Mouse (Mus musculus): ENCODE results near the gene Gm10260.

Gene Gm10260

DNA sequence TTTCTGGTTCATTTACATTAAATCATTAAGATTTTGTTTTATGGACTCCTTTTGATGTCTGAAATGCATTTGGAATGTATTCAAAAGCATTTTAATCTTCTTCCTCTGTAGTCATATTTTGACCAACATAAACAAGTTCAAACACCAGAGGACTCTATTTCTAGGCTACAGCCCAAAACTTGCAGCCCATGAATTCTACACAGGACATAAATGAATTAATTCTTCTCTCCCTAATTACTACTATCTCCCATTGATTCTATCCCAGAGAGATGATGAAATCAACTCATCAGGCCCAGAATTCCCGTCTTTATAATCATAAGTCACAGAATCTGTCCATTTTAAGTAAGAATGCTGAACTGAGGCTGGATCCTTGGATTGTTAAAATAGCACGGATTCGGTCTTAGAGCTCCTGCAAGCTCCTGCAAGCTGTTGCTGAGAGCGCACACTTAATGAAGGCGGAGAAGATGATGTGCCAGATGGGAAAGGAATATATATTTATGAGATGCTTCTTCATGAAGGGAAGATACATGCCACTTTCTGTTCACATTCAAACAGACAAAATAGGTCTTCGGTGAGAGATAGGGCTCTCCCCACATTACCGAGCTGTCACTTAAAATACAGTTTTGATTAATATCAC, 7.7 kb upstream of the Gm10260 start:
- no peak for DNase-seq

GRCm38 (mm10) chr13:97766600-97766999, 6.2 kb upstream of the Gm10260 start:
- no peak for DNase-seq

DNA sequence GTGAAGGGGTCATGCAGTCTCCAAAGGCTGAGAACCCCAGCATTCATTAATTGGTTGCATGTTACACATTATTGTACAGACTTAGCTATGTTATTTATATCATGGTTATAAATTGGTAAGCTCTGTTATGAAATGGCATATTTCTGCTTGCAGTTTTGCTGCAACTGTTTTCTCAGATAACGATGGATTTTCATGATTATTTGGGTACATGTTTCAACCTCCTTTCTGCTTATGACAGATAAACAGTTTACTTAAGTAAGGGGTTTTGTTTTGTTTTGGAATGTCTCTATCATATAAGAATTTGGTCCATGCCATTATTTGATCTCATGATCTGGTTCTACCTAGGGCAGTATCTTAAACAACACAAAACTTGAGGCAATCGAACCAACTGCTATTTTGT, 5.5 kb upstream of the Gm10260 start:
- no peak for DNase-seq

DNA sequence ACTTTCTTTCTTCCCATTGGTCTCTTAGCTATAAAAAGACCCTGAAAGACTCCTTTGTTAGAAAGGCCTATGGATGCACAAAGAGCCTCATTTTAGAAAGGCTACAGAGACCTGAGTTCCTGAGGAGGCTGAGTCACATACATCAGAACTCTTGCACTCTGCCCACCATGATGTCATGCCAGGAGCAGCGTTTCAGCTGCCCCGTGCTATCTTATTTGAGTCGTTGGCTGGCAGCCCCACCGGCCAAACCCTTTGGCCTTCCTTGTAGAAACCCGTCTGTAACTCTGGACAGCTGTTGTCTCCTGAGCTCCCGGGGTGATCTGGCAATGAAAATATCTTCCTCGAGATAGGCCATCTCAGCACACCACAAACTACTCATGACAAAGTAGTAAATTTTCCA, 3.6 kb upstream of the Gm10260 start:
- no peak for DNase-seq

GRCm38 (mm10) chr13:97763436-97763835, 3.0 kb upstream of the Gm10260 start:
- no peak for DNase-seq

DNA sequence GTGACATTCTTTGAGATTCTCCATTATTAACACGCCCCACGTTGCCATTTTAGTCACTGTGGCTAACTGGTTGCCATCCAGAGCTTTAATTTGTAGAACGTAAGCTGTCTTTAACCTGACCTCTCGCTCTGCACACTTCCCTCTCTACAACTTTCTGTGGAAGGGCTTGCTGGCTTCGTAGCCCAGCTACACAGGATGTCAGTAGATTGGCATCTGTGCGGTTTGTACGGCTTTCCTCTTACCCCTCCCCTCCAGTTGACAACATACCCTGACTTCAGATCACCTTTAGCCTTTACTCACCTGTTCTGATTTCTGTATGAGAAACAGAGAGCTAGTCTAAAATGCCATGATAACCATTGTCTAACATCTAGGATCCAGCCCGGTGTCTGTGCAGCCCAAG, 1.7 kb upstream of the Gm10260 start:
- no peak for DNase-seq

- DNase-seq = peak in 1 of 2 experiments; percentile 23
Observed at GRCm38 (mm10) chr13:97757033-97757432, 3.4 kb downstream of the Gm10260 start.

DNA sequence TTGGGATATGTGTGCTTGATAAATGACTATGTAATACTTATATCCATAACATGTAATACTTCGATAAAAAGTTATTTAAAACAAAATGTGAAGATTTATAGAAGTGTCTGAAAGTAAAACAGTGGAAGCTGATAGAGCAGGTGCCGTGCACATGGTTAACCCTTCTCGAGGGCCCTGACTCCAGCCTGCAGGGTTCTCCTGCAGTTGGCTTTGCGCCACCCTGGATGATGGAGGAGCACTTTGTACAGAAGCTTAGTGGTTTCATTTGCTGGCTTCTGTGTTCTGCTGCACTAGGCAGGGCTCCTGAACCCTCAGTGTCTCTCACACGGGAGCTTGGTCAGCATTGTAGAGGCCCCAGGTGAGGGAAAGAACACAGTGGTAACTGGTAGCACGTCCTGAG, 4.3 kb downstream of the Gm10260 start:
- no peak for DNase-seq

GRCm38 (mm10) chr13:97750851-97751381, 9.5 kb downstream of the Gm10260 start:
- DNase-seq = peak; percentile 62 to 76

GRCm38 (mm10) chr13:97747037-97747860, 13.2 kb downstream of the Gm10260 start:
- peak in 1 of 2 experiments; percentile 29 for DNase-seq

DNA sequence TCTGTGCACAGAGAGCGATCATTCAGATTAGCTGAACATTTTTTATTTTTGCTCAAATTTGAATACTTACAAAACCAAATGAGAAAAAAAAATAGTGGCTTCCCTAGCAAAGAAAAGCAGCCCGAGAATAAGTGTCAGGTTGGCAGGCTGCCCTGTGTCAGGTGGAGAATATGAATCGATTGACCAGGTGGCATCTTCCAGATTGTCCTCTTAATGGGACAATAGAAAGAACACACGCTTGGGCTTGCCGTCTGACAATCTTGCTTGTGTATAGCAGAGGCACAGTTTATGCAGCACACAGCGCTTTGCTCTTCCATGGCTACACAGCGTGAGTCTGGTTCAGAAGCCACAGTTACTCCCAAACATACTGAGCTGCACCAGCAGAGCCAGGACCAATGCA, 15.8 kb downstream of the Gm10260 start:
- DNase-seq = no peak

GRCm38 (mm10) chr13:97744036-97744435, 16.4 kb downstream of the Gm10260 start:
- DNase-seq = no peak

GRCm38 (mm10) chr13:97743229-97743988, 17.0 kb downstream of the Gm10260 start:
- no peak for DNase-seq

DNA sequence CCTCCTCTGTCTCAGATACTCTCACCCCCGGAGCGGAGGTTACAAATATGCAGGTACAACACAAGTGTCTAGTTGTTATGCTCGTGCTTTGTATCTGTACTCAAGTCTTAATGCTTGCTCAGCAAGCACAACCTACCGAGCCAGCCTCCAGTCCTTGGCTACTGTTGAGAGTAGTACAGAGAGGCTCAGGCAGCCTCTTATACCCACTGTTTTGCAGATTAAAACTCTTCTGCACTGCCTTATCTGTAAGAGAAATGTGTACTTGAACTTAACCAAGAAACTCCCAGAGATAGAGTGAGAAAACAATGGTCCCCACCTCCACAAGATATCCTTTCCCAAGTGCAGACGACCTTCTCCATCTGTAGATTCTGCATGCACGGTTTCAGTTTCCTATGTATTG, 24.5 kb downstream of the Gm10260 start:
- no peak for DNase-seq

- DNase-seq = no peak
Observed at GRCm38 (mm10) chr13:97734760-97735159, 25.7 kb downstream of the Gm10260 start.

DNA sequence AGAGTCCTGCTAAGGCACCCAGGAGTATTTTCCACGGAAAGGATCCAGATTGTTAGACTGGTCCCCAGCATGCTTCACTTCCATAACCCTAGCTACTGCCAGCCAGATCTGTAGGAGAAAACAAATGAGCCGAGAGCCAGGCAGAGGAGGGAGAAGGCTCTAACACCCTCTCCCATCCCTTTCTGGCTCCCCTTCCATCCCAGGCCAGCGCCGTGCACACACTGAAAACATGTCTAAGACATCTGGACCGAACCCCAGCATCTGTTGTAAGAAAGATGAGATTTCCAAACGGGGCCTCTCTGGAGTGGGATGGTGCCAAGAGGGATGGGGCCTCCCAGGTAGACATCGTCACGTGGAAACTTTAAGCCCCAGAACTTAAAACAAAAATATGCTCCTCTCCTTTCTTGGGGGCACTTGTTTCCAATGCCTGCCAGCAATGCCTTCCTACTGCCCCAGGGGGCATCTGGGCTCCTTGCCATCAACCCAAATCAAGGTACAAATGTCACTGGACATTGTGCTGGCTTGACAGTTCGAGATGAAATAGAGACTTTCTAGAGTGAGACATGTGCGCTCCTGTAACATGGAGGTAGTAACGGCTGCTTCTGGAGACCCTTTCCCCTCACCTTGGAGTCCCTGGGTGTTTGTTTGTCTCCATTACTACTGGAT, 35.1 kb downstream of the Gm10260 start:
- DNase-seq = peak; percentile 27 to 57

GRCm38 (mm10) chr13:97724551-97724950, 35.9 kb downstream of the Gm10260 start:
- no peak for DNase-seq

GRCm38 (mm10) chr13:97712506-97713275, 47.7 kb downstream of the Gm10260 start:
- no peak for DNase-seq

- no peak for DNase-seq
Observed at GRCm38 (mm10) chr13:97711510-97711909, 48.9 kb downstream of the Gm10260 start.
